Mouse (Mus musculus) hindbrain, embryonic 11.5 days (tissue): ENCODE results near the gene Celf5. TPM values are rescaled to one million over a fixed set of nuclear protein-coding genes. Genes with fewer than 3 reads are reported as not detected.

Experiments
- ATAC-seq: fragments of 200-750 bp; cut with Nextera tagmentation; 2 replicates; pipeline ENCODE4 v1.8.0; 2017; ENCODE audit warnings: mild to moderate bottlenecking, moderate TSS enrichment, moderate library complexity; ENCODE audit not compliant: low FRiP score
- DNase-seq: peaks from one replicate; pipeline ENCODE4 v3.0.0-alpha.2; 2015; ENCODE audit warnings: low spot score
- H3K27ac ChIP-seq: fragments of 300-500 bp; sonication (generic); 2 replicates; pipeline ENCODE4 v1.5.1; 2014; ENCODE audit warnings: mild to moderate bottlenecking, low read depth, low read length
- H3K27me3 ChIP-seq: fragments of 300-500 bp; sonication (generic); 2 replicates; pipeline ENCODE4 v1.6.1; 2014; ENCODE audit warnings: mild to moderate bottlenecking, low read length, moderate library complexity, mixed read lengths; ENCODE audit not compliant: control insufficient read depth, insufficient read depth
- H3K36me3 ChIP-seq: fragments of 300-500 bp; sonication (generic); 2 replicates; pipeline ENCODE4 v1.6.1; 2014; ENCODE audit warnings: mild to moderate bottlenecking, low read length, moderate library complexity, mixed read lengths; ENCODE audit not compliant: control insufficient read depth, insufficient read depth
- H3K4me1 ChIP-seq: fragments of 300-500 bp; sonication (generic); replicated peaks from 2 replicates; pipeline ENCODE4 v1.6.1; 2014; ENCODE audit warnings: low read length, mixed read lengths; ENCODE audit not compliant: control insufficient read depth, insufficient read depth
- H3K4me2 ChIP-seq: fragments of 300-500 bp; sonication (generic); replicated peaks from 2 replicates; pipeline ENCODE4 v1.6.1; 2014; ENCODE audit warnings: mild to moderate bottlenecking, low read depth, low read length
- H3K4me3 ChIP-seq: fragments of 300-500 bp; sonication (generic); 2 replicates; pipeline ENCODE4 v1.5.1; 2014; ENCODE audit warnings: low read depth, low read length
- H3K9ac ChIP-seq: fragments of 300-500 bp; sonication (generic); 2 replicates; pipeline ENCODE4 v1.6.1; 2014; ENCODE audit warnings: low read depth, low read length
- H3K9me3 ChIP-seq: fragments of 300-500 bp; sonication (generic); 2 replicates; pipeline ENCODE4 v1.6.1; 2016; ENCODE audit warnings: low read length; ENCODE audit not compliant: control insufficient read depth
- WGBS: fragments of 180-500 bp; shearing (Covaris S2); extraction: QIAGEN DNeasy Blood & Tissue Kit; methylation state at CpG from one replicate; pipeline ENCODE4 v1.1.7; 2014; 5-methylcytosine and 5-hydroxymethylcytosine counted together
- polyA plus RNA-seq: library from polyadenylated mRNA; unstranded; fragments of >200 nt; fragmentation: Nextera tagmentation; extraction: Ambion mirVana; gene quantifications from 2 replicates; pipeline ENCODE4 v1.2.1, GENCODE M21; 2014

Gene Celf5
- polyA plus RNA-seq, 1 experiment from 2014 or later: 13.7 TPM

DNA sequence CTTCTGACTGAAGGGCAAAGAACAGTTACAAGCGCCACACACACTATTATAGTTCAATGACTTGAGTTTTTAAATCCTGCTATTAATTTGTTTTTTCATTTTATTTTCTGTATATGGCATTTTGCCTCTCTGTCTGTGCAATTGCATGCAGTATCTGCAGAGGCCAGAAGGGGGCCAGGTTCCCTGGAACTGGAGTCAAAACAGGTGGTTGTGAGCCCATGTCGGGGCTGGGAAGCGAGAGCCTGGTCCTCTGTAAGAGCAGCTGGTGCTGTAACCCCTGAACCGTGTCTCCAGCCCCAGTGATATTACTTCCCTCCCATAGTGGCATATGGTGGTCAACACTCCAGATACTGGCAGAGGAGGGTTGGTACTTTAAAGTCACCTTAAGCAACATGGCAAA lies 36.0 kb upstream of the Celf5 start:
- H3K27me3 ChIP-seq: peaks cover 2% of the 10 kb centered on the region; the same call in 1 of the 2 replicates
- H3K27ac ChIP-seq: no peak overlapping the region
- H3K4me1 ChIP-seq: no peaks in the 10 kb centered on the region
- ATAC-seq (peak; percentile 59; the same call in 1 of the 2 replicates), DNase-seq (peak; percentile 77)
- no peak overlapping the region for H3K4me2 ChIP-seq
- H3K4me3 ChIP-seq: no peak overlapping the region
- no peak overlapping the region for H3K9ac ChIP-seq
- 14% methylated on average over 4 of the region's 4 CpGs for WGBS
- H3K9me3 ChIP-seq: no peaks in the 10 kb centered on the region
- no peaks in the 10 kb centered on the region for H3K36me3 ChIP-seq

DNA sequence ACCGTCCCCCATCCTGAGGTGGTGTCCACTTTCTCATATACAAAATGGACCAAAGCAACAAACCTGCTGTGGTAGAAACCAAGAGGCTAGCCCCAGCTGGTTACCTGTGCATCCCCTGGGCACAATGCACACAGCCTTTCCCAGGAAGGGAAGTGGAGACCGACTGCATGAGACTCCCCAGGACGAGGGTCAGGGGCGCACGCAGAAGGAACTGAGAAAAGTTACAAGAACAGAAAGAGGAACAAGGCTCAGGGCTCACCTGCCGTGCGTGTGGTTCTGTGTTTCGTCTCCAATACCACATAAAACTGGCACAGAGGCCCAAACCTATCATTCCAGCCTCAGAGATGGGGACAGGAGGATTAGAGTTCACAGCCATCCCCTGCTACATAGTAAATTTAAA lies 34.7 kb upstream of the Celf5 start:
- no peak overlapping the region for H3K27ac ChIP-seq
- H3K4me3 ChIP-seq: no peak overlapping the region
- H3K27me3 ChIP-seq: no peaks in the 10 kb centered on the region
- ATAC-seq (no peak), DNase-seq (no peak)
- no peaks in the 10 kb centered on the region for H3K4me1 ChIP-seq
- H3K4me2 ChIP-seq: no peak overlapping the region
- H3K9me3 ChIP-seq: no peaks in the 10 kb centered on the region
- no peak overlapping the region for H3K9ac ChIP-seq
- WGBS: 77% methylated on average over 8 of the region's 8 CpGs
- no peaks in the 10 kb centered on the region for H3K36me3 ChIP-seq

DNA sequence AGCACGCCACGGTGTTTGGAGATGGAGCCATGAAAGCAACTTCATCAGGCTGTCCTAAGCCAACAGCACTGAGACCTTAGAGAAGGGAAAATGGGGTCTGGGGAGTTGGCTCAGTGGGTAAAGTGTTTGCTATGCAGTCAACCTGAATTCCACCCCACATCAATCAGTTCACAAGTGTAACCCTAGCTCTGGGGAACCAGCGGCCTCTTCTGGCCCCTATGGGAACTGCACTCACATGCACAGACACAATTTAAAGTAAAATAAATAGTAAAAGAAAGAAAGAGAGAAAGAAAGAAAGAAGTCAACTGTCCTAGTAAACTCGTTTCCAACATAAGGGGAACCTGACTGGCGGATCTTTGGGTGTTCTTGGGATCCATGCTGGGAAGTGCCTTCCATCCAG lies 31.3 kb upstream of the Celf5 start:
- Histone ChIP-seq H3K9me3 (no peaks in the 10 kb centered on the region), H3K9ac (no peak overlapping the region), H3K27ac (no peak overlapping the region), H3K4me1 (no peaks in the 10 kb centered on the region), H3K36me3 (no peaks in the 10 kb centered on the region), H3K4me3 (no peak overlapping the region), H3K27me3 (0 out of 2 replicates have a peak, but pooled peaks cover 2% of the 10 kb centered on the region), H3K4me2 (no peak overlapping the region)
- ATAC-seq: no peak
- DNase-seq: no peak
- 86% methylated on average over 5 of the region's 5 CpGs for WGBS

DNA sequence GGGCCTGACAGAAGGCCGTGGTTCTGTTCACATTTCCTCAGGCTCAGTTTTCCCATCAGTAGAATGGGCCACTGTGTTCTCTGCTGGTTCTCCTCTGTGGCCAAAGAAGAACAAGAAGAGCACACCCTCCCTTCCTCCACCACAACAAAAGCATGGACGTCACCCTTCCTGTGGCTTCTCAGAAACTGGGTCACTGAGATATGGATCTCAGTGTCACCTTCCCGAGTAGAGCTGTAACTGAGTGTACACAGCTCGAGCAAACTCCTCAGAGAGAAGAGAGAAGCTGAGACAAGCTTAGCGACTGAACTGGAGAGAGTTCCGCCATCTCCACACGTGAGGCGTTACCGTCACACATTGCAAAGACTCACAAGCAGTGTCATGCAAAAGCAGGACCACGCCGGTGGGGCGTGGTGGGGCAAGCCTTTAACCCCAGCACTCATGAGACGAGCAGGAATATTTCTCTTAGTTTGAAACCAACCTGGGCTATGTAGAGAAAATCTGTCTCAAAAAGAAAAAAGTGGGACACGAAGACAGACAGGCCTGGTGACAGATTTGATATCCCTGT lies 27.8 kb upstream of the Celf5 start:
- no peaks in the 10 kb centered on the region for H3K4me1 ChIP-seq
- no peak overlapping the region for H3K27ac ChIP-seq
- H3K36me3 ChIP-seq: no peaks in the 10 kb centered on the region
- 0 out of 2 replicates have a peak, but pooled peaks cover 2% of the 10 kb centered on the region for H3K27me3 ChIP-seq
- no peak overlapping the region for H3K9ac ChIP-seq
- DNase-seq (no peak), ATAC-seq (no peak)
- H3K9me3 ChIP-seq: no peaks in the 10 kb centered on the region
- H3K4me3 ChIP-seq: no peak overlapping the region
- H3K4me2 ChIP-seq: no peak overlapping the region
- WGBS: 80% methylated on average over 14 of the region's 14 CpGs

DNA sequence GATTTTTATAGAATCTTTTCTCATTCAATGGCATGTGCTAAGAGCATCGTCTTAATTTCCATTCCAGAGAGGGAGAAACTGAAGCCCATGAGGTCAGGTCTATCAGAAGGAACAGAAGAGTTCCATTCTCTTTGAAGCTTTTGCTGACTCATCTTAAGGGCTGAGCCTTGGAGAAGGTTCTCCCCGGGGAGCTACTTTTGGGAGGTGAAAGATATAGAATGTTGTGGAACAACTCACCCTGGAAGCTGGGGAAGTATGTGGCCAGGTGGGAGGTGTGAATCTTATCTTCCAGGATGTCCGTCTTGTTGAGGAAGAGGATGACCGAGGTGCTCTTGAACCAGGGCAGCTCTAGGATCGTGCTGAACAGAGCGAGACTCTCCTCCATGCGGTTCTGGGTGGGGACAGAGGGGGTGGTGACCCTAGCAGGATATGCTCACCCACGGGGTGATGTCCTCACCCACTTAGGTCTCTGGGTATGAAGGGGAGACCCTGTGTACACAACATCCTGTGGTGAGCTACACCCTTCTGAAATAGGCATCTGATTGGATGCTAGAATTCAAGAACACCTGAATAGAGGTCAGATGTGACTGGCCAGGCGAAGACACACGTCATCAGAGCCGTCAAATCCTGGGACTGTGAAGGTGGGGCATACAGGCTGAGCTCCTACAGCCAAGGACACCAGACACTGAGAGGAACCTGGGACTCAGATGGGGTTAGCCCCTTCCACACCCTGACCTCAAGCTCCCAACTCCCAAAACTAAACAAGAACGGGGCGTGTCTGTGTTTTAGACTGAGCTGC lies 25.4 kb upstream of the Celf5 start:
- Histone ChIP-seq H3K4me1 (no peaks in the 10 kb centered on the region), H3K27ac (no peak overlapping the region), H3K9ac (no peak overlapping the region), H3K4me2 (no peak overlapping the region), H3K9me3 (no peaks in the 10 kb centered on the region), H3K4me3 (no peak overlapping the region), H3K27me3 (0 out of 2 replicates have a peak, but pooled peaks cover 2% of the 10 kb centered on the region), H3K36me3 (no peaks in the 10 kb centered on the region)
- DNase-seq (no peak), ATAC-seq (no peak)
- WGBS: 74% methylated on average over 13 of the region's 13 CpGs

DNA sequence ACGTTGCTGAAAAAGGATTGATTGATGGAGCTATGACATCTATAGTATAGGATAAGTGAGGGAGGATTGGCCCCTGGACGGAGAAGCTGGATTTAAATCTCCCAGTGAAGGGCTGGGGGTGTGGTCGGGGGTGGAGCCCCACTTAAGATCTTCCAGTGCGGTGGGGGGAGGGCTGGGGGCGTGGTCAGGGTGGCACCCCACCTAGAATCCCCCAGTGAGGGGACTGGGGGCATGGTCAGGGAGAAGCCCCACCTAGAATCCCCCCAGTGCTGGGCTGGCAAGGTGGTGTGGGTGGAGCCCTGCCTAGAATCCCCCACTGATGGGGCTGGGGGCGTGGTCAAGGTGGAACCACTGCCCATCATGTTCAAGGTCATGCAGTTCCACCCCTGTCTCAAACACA lies 24.6 kb upstream of the Celf5 start:
- Histone ChIP-seq H3K9ac (no peak overlapping the region), H3K4me3 (no peak overlapping the region), H3K27ac (no peak overlapping the region), H3K9me3 (no peaks in the 10 kb centered on the region), H3K4me2 (no peak overlapping the region), H3K36me3 (no peaks in the 10 kb centered on the region), H3K27me3 (0 out of 2 replicates have a peak, but pooled peaks cover under 1% of the 10 kb centered on the region), H3K4me1 (no peaks in the 10 kb centered on the region)
- DNase-seq (no peak), ATAC-seq (no peak)
- 43% methylated on average over 6 of the region's 6 CpGs for WGBS

DNA sequence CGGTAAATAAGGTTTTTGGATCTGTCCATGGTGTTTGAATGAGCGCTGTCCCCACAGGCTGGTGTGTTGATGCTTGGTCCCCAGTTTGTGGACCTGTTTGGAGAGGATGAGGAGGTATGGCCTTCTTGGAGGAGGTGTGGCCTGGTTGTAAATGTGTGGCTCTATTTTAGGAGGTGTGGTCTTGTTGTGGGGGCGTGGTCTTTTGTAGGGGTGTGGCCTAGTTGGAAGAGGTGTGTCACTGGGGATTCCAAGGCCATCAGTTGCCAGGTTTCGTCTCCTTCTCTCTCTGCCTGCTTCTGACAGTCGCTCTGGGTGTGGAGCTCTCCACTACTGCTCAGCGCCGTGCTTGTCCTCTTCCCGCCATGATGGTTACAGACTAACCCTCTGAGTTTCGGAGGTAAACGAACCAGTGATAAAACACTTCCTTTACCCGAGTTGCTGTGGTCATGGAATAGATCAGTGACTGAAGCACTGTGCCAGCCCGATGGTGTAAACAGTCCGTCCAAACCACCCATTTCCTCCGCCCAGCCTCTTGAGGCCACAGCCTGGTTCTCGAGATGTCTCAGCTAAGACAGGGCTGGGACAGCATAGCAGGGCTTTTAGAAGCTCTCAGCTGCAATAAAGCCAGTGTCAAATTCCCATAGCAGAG lies 22.6 kb upstream of the Celf5 start:
- H3K9ac ChIP-seq: no peak overlapping the region
- no peaks in the 10 kb centered on the region for H3K36me3 ChIP-seq
- H3K9me3 ChIP-seq: no peaks in the 10 kb centered on the region
- WGBS: 83% methylated on average over 15 of the region's 15 CpGs
- no peaks in the 10 kb centered on the region for H3K27me3 ChIP-seq
- H3K4me3 ChIP-seq: no peak overlapping the region
- DNase-seq (no peak), ATAC-seq (no peak)
- H3K4me2 ChIP-seq: no peak overlapping the region
- H3K4me1 ChIP-seq: no peaks in the 10 kb centered on the region
- H3K27ac ChIP-seq: no peak overlapping the region

DNA sequence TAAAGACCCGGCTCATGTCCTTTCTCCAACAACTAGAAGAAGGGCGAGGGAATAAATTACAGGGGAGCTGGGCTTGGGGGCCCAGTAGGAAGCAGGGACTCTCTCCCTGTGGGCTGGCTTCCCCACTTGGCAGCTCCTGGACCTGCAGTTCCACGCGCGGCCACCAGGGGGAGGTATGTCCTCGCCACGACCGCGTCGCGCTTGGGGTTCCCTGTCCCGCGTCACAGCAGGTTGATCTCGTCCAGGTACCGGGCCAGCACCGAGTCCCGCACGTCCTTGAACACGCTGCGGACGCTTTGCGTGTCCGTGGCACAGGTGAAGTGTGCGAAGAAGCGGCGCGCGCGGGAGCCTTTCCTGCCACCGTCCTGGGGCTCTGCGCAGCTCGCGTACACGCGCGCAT lies 20.1 kb upstream of the Celf5 start:
- H3K4me1 ChIP-seq: no peaks in the 10 kb centered on the region
- no peaks in the 10 kb centered on the region for H3K36me3 ChIP-seq
- DNase-seq: peak; percentile 90
- 11% methylated on average over 36 of the region's 36 CpGs for WGBS
- 0 out of 2 replicates have a peak overlapping the region, but pooled peaks have one; percentile 32 for H3K9ac ChIP-seq
- no peaks in the 10 kb centered on the region for H3K9me3 ChIP-seq
- ATAC-seq: peak; percentile 16; the same call in 1 of the 2 replicates
- H3K4me3 ChIP-seq: peak overlapping the region; percentile 23
- peak overlapping the region; percentile 49 for H3K4me2 ChIP-seq
- H3K27me3 ChIP-seq: no peaks in the 10 kb centered on the region
- H3K27ac ChIP-seq: no peak overlapping the region
